ENCODE assay signal across 26 mouse cellular contexts in genomic region chr5:120483399-120483798, GRCm38 (mm10). TPM values are rescaled to one million over a fixed set of nuclear protein-coding genes. Genes with fewer than 3 reads are reported as not detected.
DNase-seq lines count a peak whose midpoint lies in the region; ATAC-seq and TF ChIP-seq lines count a peak whose summit lies in the region.
"Had no signal": no experiment of that assay in that cellular context is flagged by ENCODE, and none has a peak within 500 bp of the region (broad histone marks: within the 10 kb centered on the region; RNA-seq: fewer than 3 reads in every experiment).

No protein-coding gene starts in this region.

- peaks cover 50% of the 10 kb centered on the region for H3K36me3 ChIP-seq in limb, embryonic 12.5 days
- peaks cover 51% of the 10 kb centered on the region for H3K36me3 ChIP-seq in limb, embryonic 10.5 days
- H3K36me3 ChIP-seq in midbrain, embryonic 13.5 days, result peaks cover 51% of the 10 kb centered on the region
- no peaks in the 10 kb centered on the region; the same call in 1 of the 2 replicates for H3K36me3 ChIP-seq in midbrain, embryonic 11.5 days (ENCODE audit: control insufficient read depth, insufficient read depth, low read length)
- no peaks in the 10 kb centered on the region for H3K36me3 ChIP-seq in myocyte (ENCODE audit: control insufficient read depth, insufficient read depth)

- H3K79me2 ChIP-seq in myocyte (ENCODE audit: control insufficient read depth, insufficient read depth), result no peaks in the 10 kb centered on the region

- H3K4me3 ChIP-seq in limb, embryonic 12.5 days (replicated peaks), result no peak overlapping the region
- H3K4me3 ChIP-seq in limb, embryonic 10.5 days, result no peak overlapping the region
- no peak overlapping the region for H3K4me3 ChIP-seq in midbrain, embryonic 13.5 days (replicated peaks)
- no peak overlapping the region for H3K4me3 ChIP-seq in midbrain, embryonic 11.5 days (ENCODE audit: low read depth, low read length)
- no peak overlapping the region for H3K4me3 ChIP-seq in myocyte
- H3K4me3 ChIP-seq: embryonic facial prominence, embryonic 15.5 days; erythroblast, embryonic 14.5 days; forebrain, embryonic 10.5 days; gastrocnemius, adult 2 months; heart, embryonic 15.5 days; hindbrain, embryonic 13.5 days had no signal

- 88% methylated on average over 19 of the region's 19 CpGs for WGBS in limb, embryonic 12.5 days
- WGBS in limb, embryonic 10.5 days, result 87% methylated on average over 19 of the region's 19 CpGs
- WGBS in midbrain, embryonic 13.5 days, result 88% methylated on average over 19 of the region's 19 CpGs
- 86% methylated on average over 19 of the region's 19 CpGs for WGBS in midbrain, embryonic 11.5 days

- no peak overlapping the region for H3K27ac ChIP-seq in limb, embryonic 12.5 days
- no peak overlapping the region for H3K27ac ChIP-seq in limb, embryonic 10.5 days
- H3K27ac ChIP-seq in midbrain, embryonic 13.5 days, result 0 out of 2 replicates have a peak overlapping the region, but pooled peaks have one; percentile 2
- H3K27ac ChIP-seq in midbrain, embryonic 11.5 days (ENCODE audit: low read depth, low read length), result no peak overlapping the region
- H3K27ac ChIP-seq: embryonic facial prominence, embryonic 15.5 days; forebrain, embryonic 10.5 days; gastrocnemius, adult 2 months; heart, embryonic 15.5 days; hindbrain, embryonic 13.5 days; hindbrain, postnatal 0 days had no signal

- no peak overlapping the region for H3ac ChIP-seq in myocyte (ENCODE audit: control insufficient read depth, insufficient read length)

- H3K9ac ChIP-seq in limb, embryonic 12.5 days (replicated peaks), result no peak overlapping the region
- H3K9ac ChIP-seq in midbrain, embryonic 13.5 days (replicated peaks), result no peak overlapping the region
- no peak overlapping the region for H3K9ac ChIP-seq in midbrain, embryonic 11.5 days (ENCODE audit: low read length)
- H3K9ac ChIP-seq: embryonic facial prominence, embryonic 15.5 days; heart, embryonic 15.5 days; hindbrain, embryonic 13.5 days had no signal

- peak; percentile 20; the same call in 1 of the 2 replicates for ATAC-seq in limb, embryonic 12.5 days (ENCODE audit: insufficient number of reproducible peaks, insufficient read depth, low FRiP score, low TSS enrichment, low read depth)
- ATAC-seq in midbrain, embryonic 13.5 days, result no peak
- no peak for ATAC-seq in midbrain, embryonic 11.5 days (ENCODE audit: low FRiP score)
- ATAC-seq: activated CD4-positive, CD25-positive, alpha-beta regulatory T cell, adult 4 months; forebrain, embryonic 14.5 days; hindbrain, postnatal 0 days had no signal

- no peak overlapping the region for H3K4me2 ChIP-seq in limb, embryonic 12.5 days
- no peak overlapping the region for H3K4me2 ChIP-seq in midbrain, embryonic 13.5 days (replicated peaks)
- no peak overlapping the region for H3K4me2 ChIP-seq in midbrain, embryonic 11.5 days
- H3K4me2 ChIP-seq in myocyte (ENCODE audit: low read depth), result no peak overlapping the region
- H3K4me2 ChIP-seq: embryonic facial prominence, embryonic 15.5 days; heart, embryonic 11.5 days; heart, embryonic 15.5 days; hindbrain, embryonic 13.5 days had no signal

- no peaks in the 10 kb centered on the region for H3K9me3 ChIP-seq in limb, embryonic 12.5 days
- H3K9me3 ChIP-seq in limb, embryonic 10.5 days (replicated peaks), result no peaks in the 10 kb centered on the region
- no peaks in the 10 kb centered on the region for H3K9me3 ChIP-seq in midbrain, embryonic 13.5 days
- H3K9me3 ChIP-seq in midbrain, embryonic 11.5 days (ENCODE audit: control insufficient read depth, low read length), result no peaks in the 10 kb centered on the region
- H3K9me3 ChIP-seq: embryonic facial prominence, embryonic 15.5 days; forebrain, embryonic 10.5 days; heart, embryonic 15.5 days; hindbrain, embryonic 13.5 days had no signal

- no peak for TF ChIP-seq POLR2A in myocyte (IDR thresholded peaks at IDR 0.05; ENCODE audit: insufficient read length, low read depth)

- 0 out of 2 replicates have a peak, but pooled peaks cover 4% of the 10 kb centered on the region for H3K27me3 ChIP-seq in limb, embryonic 12.5 days
- H3K27me3 ChIP-seq in limb, embryonic 10.5 days (ENCODE audit: low read depth, poor library complexity, severe bottlenecking), result no peaks in the 10 kb centered on the region
- no peaks in the 10 kb centered on the region; the same call in 1 of the 2 replicates for H3K27me3 ChIP-seq in midbrain, embryonic 13.5 days
- no peaks in the 10 kb centered on the region for H3K27me3 ChIP-seq in midbrain, embryonic 11.5 days (ENCODE audit: control insufficient read depth, insufficient read depth, low read length)
- peaks cover 2% of the 10 kb centered on the region for H3K27me3 ChIP-seq in myocyte (ENCODE audit: control insufficient read depth, insufficient read depth, insufficient read length)
- H3K27me3 ChIP-seq: embryonic facial prominence, embryonic 15.5 days; heart, embryonic 15.5 days had no signal

- no peak for DNase-seq in limb, embryonic 10.5 days (ENCODE audit: low spot score)
- no peak for DNase-seq in midbrain, embryonic 11.5 days (ENCODE audit: low spot score, missing footprints)
- DNase-seq in ZHBTc4 (ENCODE audit: low read depth, low spot score), result peak; percentile 47
- DNase-seq in cerebellum, postnatal 10 days, result no peak
- DNase-seq: adrenal gland, adult 8-10 months; cerebellum, adult 2 months; cerebellum, postnatal 14 days; embryo, embryonic 11 days; gastrocnemius, adult 2 months; gastrocnemius, postnatal 36 days; heart, adult 18-20 months; heart, postnatal 14 days had no signal

- H3K4me1 ChIP-seq in limb, embryonic 12.5 days (replicated peaks), result no peaks in the 10 kb centered on the region
- 0 out of 2 replicates have a peak, but pooled peaks cover 4% of the 10 kb centered on the region for H3K4me1 ChIP-seq in limb, embryonic 10.5 days
- H3K4me1 ChIP-seq in midbrain, embryonic 13.5 days (replicated peaks), result peaks cover 5% of the 10 kb centered on the region; the same call in 1 of the 2 replicates
- H3K4me1 ChIP-seq in midbrain, embryonic 11.5 days (ENCODE audit: control insufficient read depth, insufficient read depth, low read length), result no peaks in the 10 kb centered on the region
- H3K4me1 ChIP-seq: embryonic facial prominence, embryonic 15.5 days; hindbrain, embryonic 13.5 days had no signal

TF ChIP-seq in myocyte, 11 proteins besides CTCF, POLR2A, EP300 and RAD21:
- TF ChIP-seq MAX (IDR thresholded peaks at IDR 0.05; ENCODE audit: low read depth), result no peak
- peak; percentile 79 for TF ChIP-seq POLR2AphosphoS2 (IDR thresholded peaks at IDR 0.05; ENCODE audit: insufficient read length, low read depth)

RNA-seq across cellular contexts. Expression of gene Sds, which starts 7.1 kb away (rescaled TPM):
- polyA plus RNA-seq in limb, embryonic 12.5 days (2016; fragmentation: Nextera tagmentation; extraction: Ambion mirVana), result not detected in 2 replicates
- polyA plus RNA-seq in limb, embryonic 10.5 days (2016; fragmentation: Nextera tagmentation; extraction: Ambion mirVana), result not detected in 2 replicates
- polyA plus RNA-seq in midbrain, embryonic 13.5 days (2015; fragmentation: Nextera tagmentation; extraction: Ambion mirVana), result 0.32 TPM in 1 of 2 replicates, not detected in the other
- not detected in 2 replicates for polyA plus RNA-seq in midbrain, embryonic 11.5 days (2014; fragmentation: Nextera tagmentation; extraction: Ambion mirVana)
- polyA plus RNA-seq in myocyte (2012; fragmentation: generic; extraction: Trizol), result not detected
- polyA plus RNA-seq: activated CD4-positive, CD25-positive, alpha-beta regulatory T cell, adult 4 months; embryonic facial prominence, embryonic 11.5 days; embryonic facial prominence, embryonic 15.5 days; erythroblast, embryonic 14.5 days; forebrain, embryonic 10.5 days; forebrain, embryonic 14.5 days; heart, embryonic 11.5 days; heart, embryonic 15.5 days; hindbrain, embryonic 13.5 days; intestine, embryonic 14.5 days had no signal

RNA-seq across cellular contexts. Expression of gene Sdsl, which starts 10.8 kb away (rescaled TPM):
- 3.6 and 4.2 TPM in 2 replicates for polyA plus RNA-seq in limb, embryonic 12.5 days (2016; fragmentation: Nextera tagmentation; extraction: Ambion mirVana)
- polyA plus RNA-seq in limb, embryonic 10.5 days (2016; fragmentation: Nextera tagmentation; extraction: Ambion mirVana), result 5.2 and 5.6 TPM in 2 replicates
- polyA plus RNA-seq in midbrain, embryonic 13.5 days (2015; fragmentation: Nextera tagmentation; extraction: Ambion mirVana), result 6.8 and 9.5 TPM in 2 replicates
- 4.2 TPM in 2 replicates for polyA plus RNA-seq in midbrain, embryonic 11.5 days (2014; fragmentation: Nextera tagmentation; extraction: Ambion mirVana)
- polyA plus RNA-seq in myocyte (2012; fragmentation: generic; extraction: Trizol), result 1.4 TPM
- polyA plus RNA-seq: activated CD4-positive, CD25-positive, alpha-beta regulatory T cell, adult 4 months; erythroblast, embryonic 14.5 days had no signal

RNA-seq across cellular contexts. Expression of gene Plbd2, which starts 20.0 kb away (rescaled TPM):
- polyA plus RNA-seq in limb, embryonic 12.5 days (2016; fragmentation: Nextera tagmentation; extraction: Ambion mirVana), result 46.0 and 46.3 TPM in 2 replicates
- 41.3 and 43.1 TPM in 2 replicates for polyA plus RNA-seq in limb, embryonic 10.5 days (2016; fragmentation: Nextera tagmentation; extraction: Ambion mirVana)
- polyA plus RNA-seq in midbrain, embryonic 13.5 days (2015; fragmentation: Nextera tagmentation; extraction: Ambion mirVana), result 25.1 and 29.3 TPM in 2 replicates
- 20.2 and 21.9 TPM in 2 replicates for polyA plus RNA-seq in midbrain, embryonic 11.5 days (2014; fragmentation: Nextera tagmentation; extraction: Ambion mirVana)
- 75.3 TPM for polyA plus RNA-seq in myocyte (2012; fragmentation: generic; extraction: Trizol)

RNA-seq across cellular contexts. Expression of gene Slc8b1, which starts 27.6 kb away (rescaled TPM):
- polyA plus RNA-seq in limb, embryonic 12.5 days (2016; fragmentation: Nextera tagmentation; extraction: Ambion mirVana), result 6.1 and 6.2 TPM in 2 replicates
- polyA plus RNA-seq in limb, embryonic 10.5 days (2016; fragmentation: Nextera tagmentation; extraction: Ambion mirVana), result 3.7 and 4.4 TPM in 2 replicates
- polyA plus RNA-seq in midbrain, embryonic 13.5 days (2015; fragmentation: Nextera tagmentation; extraction: Ambion mirVana), result 2.3 and 2.4 TPM in 2 replicates
- polyA plus RNA-seq in midbrain, embryonic 11.5 days (2014; fragmentation: Nextera tagmentation; extraction: Ambion mirVana), result 1.3 and 1.8 TPM in 2 replicates
- 19.6 TPM for polyA plus RNA-seq in myocyte (2012; fragmentation: generic; extraction: Trizol)

RNA-seq across cellular contexts. Expression of gene Lhx5, which starts 51.9 kb away (rescaled TPM):
- polyA plus RNA-seq in limb, embryonic 12.5 days (2016; fragmentation: Nextera tagmentation; extraction: Ambion mirVana), result not detected in 2 replicates
- not detected in 2 replicates for polyA plus RNA-seq in limb, embryonic 10.5 days (2016; fragmentation: Nextera tagmentation; extraction: Ambion mirVana)
- 44.6 and 55.0 TPM in 2 replicates for polyA plus RNA-seq in midbrain, embryonic 13.5 days (2015; fragmentation: Nextera tagmentation; extraction: Ambion mirVana)
- 21.5 and 22.0 TPM in 2 replicates for polyA plus RNA-seq in midbrain, embryonic 11.5 days (2014; fragmentation: Nextera tagmentation; extraction: Ambion mirVana)
- not detected for polyA plus RNA-seq in myocyte (2012; fragmentation: generic; extraction: Trizol)
- polyA plus RNA-seq: activated CD4-positive, CD25-positive, alpha-beta regulatory T cell, adult 4 months; erythroblast, embryonic 14.5 days; heart, embryonic 15.5 days; intestine, embryonic 14.5 days had no signal
